9 mouse cellular contexts compared by ENCODE assay signal in genomic region chr10:127956168-127956816, GRCm38 (mm10). TPM values are rescaled to one million over a fixed set of nuclear protein-coding genes. Genes with fewer than 3 reads are reported as not detected.
A peak's percentile ranks its signal among the peaks of the same experiment; 100 is the strongest.
DNase-seq lines count a peak whose midpoint lies in the region; ATAC-seq and TF ChIP-seq lines count a peak whose summit lies in the region.
"Had no signal": no experiment of that assay in that cellular context is flagged by ENCODE, and none has a peak within 500 bp of the region (broad histone marks: within the 10 kb centered on the region; RNA-seq: fewer than 3 reads in every experiment).

No protein-coding gene starts in this region.

- H3K9ac ChIP-seq in forebrain, embryonic 11.5 days (ENCODE audit: low read length), result no peak overlapping the region
- H3K9ac ChIP-seq in forebrain, embryonic 12.5 days, result no peak overlapping the region
- no peak overlapping the region for H3K9ac ChIP-seq in midbrain, embryonic 13.5 days (replicated peaks)

- peak; percentile 33 for ATAC-seq in forebrain, embryonic 11.5 days (replicated peaks; ENCODE audit: low FRiP score)
- no peak for ATAC-seq in forebrain, embryonic 12.5 days (ENCODE audit: low FRiP score)
- ATAC-seq in erythroblast, adult 5-6 weeks (replicated peaks; ENCODE audit: low FRiP score, poor library complexity, severe bottlenecking), result peak; percentile 78
- ATAC-seq in midbrain, embryonic 13.5 days, result 0 out of 2 replicates have a peak, but pooled peaks have one; percentile 60

- no peaks in the 10 kb centered on the region for H3K36me3 ChIP-seq in forebrain, embryonic 11.5 days (ENCODE audit: control insufficient read depth, insufficient read depth, low read length)
- H3K36me3 ChIP-seq in forebrain, embryonic 12.5 days (replicated peaks), result no peaks in the 10 kb centered on the region
- no peaks in the 10 kb centered on the region for H3K36me3 ChIP-seq in midbrain, embryonic 13.5 days

- peak; percentile 63 for TF ChIP-seq CTCF in bone marrow, adult 2 months (IDR thresholded peaks at IDR 0.05; ENCODE audit: control insufficient read depth, insufficient read depth, low read length)

- H3K27me3 ChIP-seq in forebrain, embryonic 11.5 days (ENCODE audit: control insufficient read depth, insufficient read depth, low read length), result no peaks in the 10 kb centered on the region
- H3K27me3 ChIP-seq in forebrain, embryonic 12.5 days, result no peaks in the 10 kb centered on the region
- H3K27me3 ChIP-seq in midbrain, embryonic 13.5 days, result no peaks in the 10 kb centered on the region

- no peak overlapping the region for H3K4me3 ChIP-seq in forebrain, embryonic 11.5 days (ENCODE audit: low read depth, low read length)
- H3K4me3 ChIP-seq in forebrain, embryonic 12.5 days (replicated peaks), result no peak overlapping the region
- H3K4me3 ChIP-seq in bone marrow, adult 2 months (replicated peaks; ENCODE audit: control insufficient read depth, low read depth, low read length), result no peak overlapping the region
- H3K4me3 ChIP-seq in midbrain, embryonic 13.5 days (replicated peaks), result no peak overlapping the region
- H3K4me3 ChIP-seq: megakaryocyte, embryonic 14.5 days had no signal

- no peaks in the 10 kb centered on the region for H3K9me3 ChIP-seq in forebrain, embryonic 11.5 days (ENCODE audit: control insufficient read depth, low read length)
- no peaks in the 10 kb centered on the region for H3K9me3 ChIP-seq in forebrain, embryonic 12.5 days
- H3K9me3 ChIP-seq in midbrain, embryonic 13.5 days, result no peaks in the 10 kb centered on the region

- TF ChIP-seq POLR2A in bone marrow, adult 2 months (IDR thresholded peaks at IDR 0.05; ENCODE audit: borderline replicate concordance, control insufficient read depth, low read depth, low read length), result no peak

- H3K27ac ChIP-seq in forebrain, embryonic 11.5 days (ENCODE audit: low read depth, low read length), result no peak overlapping the region
- no peak overlapping the region for H3K27ac ChIP-seq in forebrain, embryonic 12.5 days
- H3K27ac ChIP-seq in bone marrow, adult 2 months (ENCODE audit: control insufficient read depth, insufficient read depth, low read depth, low read length, poor library complexity), result no peak overlapping the region; the same call in 1 of the 2 replicates
- H3K27ac ChIP-seq in midbrain, embryonic 13.5 days, result no peak overlapping the region

- no peak overlapping the region for H3K4me2 ChIP-seq in forebrain, embryonic 11.5 days (ENCODE audit: low read depth, low read length, severe bottlenecking)
- no peak overlapping the region for H3K4me2 ChIP-seq in forebrain, embryonic 12.5 days
- H3K4me2 ChIP-seq in midbrain, embryonic 13.5 days (replicated peaks), result no peak overlapping the region

- no peaks in the 10 kb centered on the region for H3K4me1 ChIP-seq in forebrain, embryonic 11.5 days (replicated peaks; ENCODE audit: control insufficient read depth, insufficient read depth, low read length)
- no peaks in the 10 kb centered on the region for H3K4me1 ChIP-seq in forebrain, embryonic 12.5 days
- H3K4me1 ChIP-seq in bone marrow, adult 2 months (ENCODE audit: control insufficient read depth, insufficient read depth, low read length), result no peaks in the 10 kb centered on the region
- H3K4me1 ChIP-seq in midbrain, embryonic 13.5 days (replicated peaks), result no peaks in the 10 kb centered on the region
- H3K4me1 ChIP-seq: megakaryocyte, embryonic 14.5 days had no signal

- 62% methylated on average over 16 of the region's 16 CpGs for WGBS in forebrain, embryonic 11.5 days
- 61% methylated on average over 16 of the region's 16 CpGs for WGBS in forebrain, embryonic 12.5 days
- WGBS in bone marrow, adult 2 months, result 58% methylated on average over 16 of the region's 16 CpGs
- WGBS in midbrain, embryonic 13.5 days, result 63% methylated on average over 16 of the region's 16 CpGs

- intact Hi-C loops in left cerebral cortex, postnatal 14 days (cut with DNase I), result loop anchor here (5.0 to 10.0 kb wide), 2 partner anchors 51 to 229 kb away; partner anchors contain the start of genes Hsd17b6 and Rbms2

- DNase-seq in forebrain, embryonic 11.5 days (ENCODE audit: low spot score), result peak; percentile 84
- DNase-seq in induced T-regulatory cell, adult 2 months (ENCODE audit: low read depth), result peak; percentile 77
- peak; percentile 50 to 75 for DNase-seq in left cerebral cortex, postnatal 14 days (ENCODE audit: low spot score in 2 of 2)
- DNase-seq in spleen, postnatal 14 days (ENCODE audit: low spot score in 2 of 2), result peak; percentile 25 to 57

RNA-seq across cellular contexts. Expression of gene Hsd17b6, which starts 51.1 kb away (rescaled TPM):
- not detected in 2 replicates for polyA plus RNA-seq in forebrain, embryonic 11.5 days (2014; fragmentation: Nextera tagmentation; extraction: Ambion mirVana)
- polyA plus RNA-seq in forebrain, embryonic 12.5 days (2016; fragmentation: Nextera tagmentation; extraction: Ambion mirVana), result not detected in 2 replicates
- polyA plus RNA-seq in bone marrow, adult 2 months (2011; ENCODE audit: insufficient read depth, insufficient read length, low replicate concordance, missing spikeins), result 0.90 and 1.4 TPM in 2 replicates
- total RNA-seq in erythroblast, adult 5-6 weeks (2015; ENCODE audit: low replicate concordance), result not detected in 2 replicates
- total RNA-seq in erythroblast, adult 5-6 weeks (2017; ENCODE audit: low replicate concordance), result not detected in 2 replicates
- not detected for total RNA-seq in left cerebral cortex, postnatal 14 days (2021)
- polyA plus RNA-seq in midbrain, embryonic 13.5 days (2015; fragmentation: Nextera tagmentation; extraction: Ambion mirVana), result not detected in 2 replicates

RNA-seq across cellular contexts. Expression of gene Sdr9c7, which starts 58.0 kb away (rescaled TPM):
- not detected in 2 replicates for polyA plus RNA-seq in forebrain, embryonic 11.5 days (2014; fragmentation: Nextera tagmentation; extraction: Ambion mirVana)
- polyA plus RNA-seq in forebrain, embryonic 12.5 days (2016; fragmentation: Nextera tagmentation; extraction: Ambion mirVana), result not detected in 2 replicates
- not detected in 2 replicates for polyA plus RNA-seq in bone marrow, adult 2 months (2011; ENCODE audit: insufficient read depth, insufficient read length, low replicate concordance, missing spikeins)
- not detected in 2 replicates for total RNA-seq in erythroblast, adult 5-6 weeks (2015; ENCODE audit: low replicate concordance)
- not detected in 2 replicates for total RNA-seq in erythroblast, adult 5-6 weeks (2017; ENCODE audit: low replicate concordance)
- total RNA-seq in left cerebral cortex, postnatal 14 days (2021), result not detected
- polyA plus RNA-seq in midbrain, embryonic 13.5 days (2015; fragmentation: Nextera tagmentation; extraction: Ambion mirVana), result not detected in 2 replicates

RNA-seq across cellular contexts. Expression of gene Prim1, which starts 58.7 kb away (rescaled TPM):
- polyA plus RNA-seq in forebrain, embryonic 11.5 days (2014; fragmentation: Nextera tagmentation; extraction: Ambion mirVana), result 124 and 127 TPM in 2 replicates
- polyA plus RNA-seq in forebrain, embryonic 12.5 days (2016; fragmentation: Nextera tagmentation; extraction: Ambion mirVana), result 100 and 102 TPM in 2 replicates
- polyA plus RNA-seq in bone marrow, adult 2 months (2011; ENCODE audit: insufficient read depth, insufficient read length, low replicate concordance, missing spikeins), result 57.7 and 89.8 TPM in 2 replicates
- 37.6 and 56.5 TPM in 2 replicates for total RNA-seq in erythroblast, adult 5-6 weeks (2015; ENCODE audit: low replicate concordance)
- total RNA-seq in erythroblast, adult 5-6 weeks (2017; ENCODE audit: low replicate concordance), result 44.7 and 56.1 TPM in 2 replicates
- total RNA-seq in left cerebral cortex, postnatal 14 days (2021), result 1 to 10 TPM; 6.4 to 7.2 TPM
- polyA plus RNA-seq in midbrain, embryonic 13.5 days (2015; fragmentation: Nextera tagmentation; extraction: Ambion mirVana), result 44.8 and 49.4 TPM in 2 replicates
